In the genomic region with DNA sequence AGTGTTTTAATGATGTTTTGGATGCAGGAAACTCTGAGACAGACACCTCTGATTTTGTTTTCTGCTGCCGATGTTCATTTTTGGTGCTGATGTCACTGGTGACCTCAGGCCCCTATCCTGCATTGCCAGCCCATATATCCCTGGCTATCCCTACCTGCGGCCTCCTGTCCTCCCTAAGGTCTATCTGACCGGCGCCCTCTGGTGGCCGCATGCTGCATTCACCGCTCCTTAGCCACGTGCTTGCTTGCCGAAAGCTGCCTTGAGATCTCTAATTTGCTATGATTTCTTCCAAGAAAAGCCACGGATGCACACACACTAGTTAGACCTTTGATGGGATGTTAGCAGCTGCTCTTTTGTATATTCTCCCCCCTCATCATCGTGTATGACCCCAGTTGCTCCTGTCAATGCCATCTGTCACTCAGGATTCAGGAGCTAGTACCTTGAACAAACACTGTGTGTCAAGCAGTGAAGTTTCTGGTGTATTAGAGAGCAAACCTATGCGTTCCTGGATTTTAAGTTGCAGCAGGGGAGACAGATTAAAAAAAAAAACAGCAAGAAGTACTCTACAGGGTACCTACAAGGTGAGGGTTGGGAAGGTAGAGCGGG, we compare ENCODE assay signal across 8 mouse cellular contexts.
DNase-seq lines count a peak whose midpoint lies in the region; ATAC-seq and TF ChIP-seq lines count a peak whose summit lies in the region.

No protein-coding gene starts in this region.

- 16% methylated on average over 12 of the region's 12 CpGs for WGBS in heart, embryonic 13.5 days
- 18% methylated on average over 12 of the region's 12 CpGs for WGBS in kidney, embryonic 16.5 days

- no peak overlapping the region for H3K27ac ChIP-seq in bone marrow macrophage, adult 2 months (ENCODE audit: insufficient read depth, low read depth, low read length)
- no peak overlapping the region for H3K27ac ChIP-seq in heart, embryonic 13.5 days (replicated peaks)
- H3K27ac ChIP-seq in kidney, embryonic 16.5 days (ENCODE audit: low read length): no peak overlapping the region

- H3K36me3 ChIP-seq in heart, embryonic 13.5 days: no peaks in the 10 kb centered on the region
- H3K36me3 ChIP-seq in kidney, embryonic 16.5 days (ENCODE audit: insufficient read depth, low read length): no peaks in the 10 kb centered on the region

- peak; percentile 97 for TF ChIP-seq CTCF in bone marrow macrophage, adult 2 months (IDR thresholded peaks at IDR 0.05; ENCODE audit: low read depth, low read length)

- ATAC-seq in heart, embryonic 13.5 days (ENCODE audit: extremely low read depth, insufficient number of reproducible peaks, low FRiP score, low TSS enrichment): no peak
- ATAC-seq in kidney, embryonic 16.5 days (ENCODE audit: low FRiP score, low TSS enrichment): peak; percentile 69; the same call in 1 of the 2 replicates

- H3K9me3 ChIP-seq in heart, embryonic 13.5 days: no peaks in the 10 kb centered on the region
- no peaks in the 10 kb centered on the region for H3K9me3 ChIP-seq in kidney, embryonic 16.5 days (ENCODE audit: low read length)

- TF ChIP-seq POLR2A in bone marrow macrophage, adult 2 months (IDR thresholded peaks at IDR 0.05; ENCODE audit: borderline replicate concordance, low read depth, low read length): no peak

- peak; percentile 68 to 69 for DNase-seq in B cell, adult 2 months
- peak; percentile 42 for DNase-seq in fibroblast of lung, adult 2 months (ENCODE audit: low read depth)
- DNase-seq in liver: peak; percentile 77
- peak; percentile 74 for DNase-seq in naive thymus-derived CD4-positive, alpha-beta T cell, adult 2 months (ENCODE audit: low read depth)
- DNase-seq in spleen, postnatal 4 days (ENCODE audit: low spot score in 2 of 2): peak; percentile 55 to 79

- H3K9ac ChIP-seq in heart, embryonic 13.5 days: no peak overlapping the region
- H3K9ac ChIP-seq in kidney, embryonic 16.5 days (replicated peaks; ENCODE audit: low read length): no peak overlapping the region

- no peaks in the 10 kb centered on the region for H3K27me3 ChIP-seq in heart, embryonic 13.5 days (replicated peaks)
- H3K27me3 ChIP-seq in kidney, embryonic 16.5 days (ENCODE audit: insufficient read depth, low read length): no peaks in the 10 kb centered on the region

- H3K4me1 ChIP-seq in bone marrow macrophage, adult 2 months (ENCODE audit: control insufficient read depth, insufficient read depth, low read length): no peaks in the 10 kb centered on the region
- no peaks in the 10 kb centered on the region for H3K4me1 ChIP-seq in heart, embryonic 13.5 days
- H3K4me1 ChIP-seq in kidney, embryonic 16.5 days (ENCODE audit: insufficient read depth, low read length): no peaks in the 10 kb centered on the region

- peak overlapping the region; percentile 18 for H3K4me2 ChIP-seq in heart, embryonic 13.5 days
- H3K4me2 ChIP-seq in kidney, embryonic 16.5 days (replicated peaks; ENCODE audit: low read depth, low read length): peak overlapping the region; percentile 24; the same call in 1 of the 2 replicates

- no peak overlapping the region for H3K4me3 ChIP-seq in bone marrow macrophage, adult 2 months (ENCODE audit: insufficient read depth, low read length)
- H3K4me3 ChIP-seq in heart, embryonic 13.5 days: no peak overlapping the region
- no peak overlapping the region for H3K4me3 ChIP-seq in kidney, embryonic 16.5 days (ENCODE audit: low read length)
